Mouse (Mus musculus) megakaryocyte, adult 5-6 weeks (primary cell): ENCODE results near the gene Ccdc116. TPM values are rescaled to one million over a fixed set of nuclear protein-coding genes. Genes with fewer than 3 reads are reported as not detected.
"Not testable (repeated sequence)": the region's sequence is repeated elsewhere in the genome, so short reads cannot be mapped to it uniquely, and the experiment has no call there.

ENCODE experiments used
- ATAC-seq: 2 replicates; pipeline ENCODE4 v1.8.0; 2016; ENCODE audit warnings: mild to moderate bottlenecking, inconsistent platforms; ENCODE audit not compliant: poor library complexity, severe bottlenecking
- total RNA-seq, 2 experiments: library from RNA; stranded (forward) in 1 of 2; stranded (reverse) in 1 of 2; fragments of 153-499, 151-499 nt in 1 of 2; fragments of 221-1000, 200-1000 nt in 1 of 2; gene quantifications; 2 replicates each; pipeline versions ENCODE4 v1.2.3 to v1.2.4; 2015 to 2017

Gene Ccdc116
- 0.13 and 1.5 TPM in 2 replicates for total RNA-seq (2015)
- total RNA-seq (2017), result 0.26 and 0.53 TPM in 2 replicates

- ATAC-seq, result peak; percentile 94
Measured at GRCm38 (mm10) chr16:17146772-17147235, at the start of gene Ccdc116. Gene Ccdc116 (minus strand): TSS chr16:17147229.

- no peak for ATAC-seq
Measured at GRCm38 (mm10) chr16:17193823-17194222, 46.8 kb upstream of the Ccdc116 start.

GRCm38 (mm10) chr16:17185475-17185874, 38.4 kb upstream of the Ccdc116 start:
- no peak for ATAC-seq

GRCm38 (mm10) chr16:17183003-17183402, 36.0 kb upstream of the Ccdc116 start:
- no peak for ATAC-seq

GRCm38 (mm10) chr16:17182136-17182535, 35.1 kb upstream of the Ccdc116 start:
- peak; percentile 29 for ATAC-seq

GRCm38 (mm10) chr16:17181382-17181781, 34.4 kb upstream of the Ccdc116 start:
- ATAC-seq, result peak; percentile 87

GRCm38 (mm10) chr16:17179706-17180105, 32.7 kb upstream of the Ccdc116 start:
- ATAC-seq, result peak; percentile 25; the same call in 1 of the 2 replicates

- peak; percentile 67 for ATAC-seq
Measured at GRCm38 (mm10) chr16:17177623-17178170, 30.7 kb upstream of the Ccdc116 start.

GRCm38 (mm10) chr16:17175765-17176164, 28.7 kb upstream of the Ccdc116 start:
- no peak for ATAC-seq

- ATAC-seq, result no peak
Measured at GRCm38 (mm10) chr16:17168049-17168448, 21.0 kb upstream of the Ccdc116 start.

- no peak for ATAC-seq
Measured at GRCm38 (mm10) chr16:17167179-17167578, 20.1 kb upstream of the Ccdc116 start.

GRCm38 (mm10) chr16:17165478-17165877, 18.4 kb upstream of the Ccdc116 start:
- not testable (repeated sequence) for ATAC-seq

GRCm38 (mm10) chr16:17154346-17154745, 7.3 kb upstream of the Ccdc116 start:
- ATAC-seq, result no peak

GRCm38 (mm10) chr16:17151874-17152273, 4.8 kb upstream of the Ccdc116 start:
- ATAC-seq, result no peak

GRCm38 (mm10) chr16:17150520-17151258, 3.7 kb upstream of the Ccdc116 start:
- ATAC-seq, result no peak

GRCm38 (mm10) chr16:17148084-17148483, 1.1 kb upstream of the Ccdc116 start:
- no peak for ATAC-seq

GRCm38 (mm10) chr16:17147391-17147929, 431 bp upstream of the Ccdc116 start:
- peak; percentile 53 for ATAC-seq

GRCm38 (mm10) chr16:17144339-17144738, 2.7 kb downstream of the Ccdc116 start, which contains the start of gene Ydjc:
Gene Ydjc (plus strand): TSS chr16:17144621.
- ATAC-seq, result no peak

- ATAC-seq, result no peak
Measured at GRCm38 (mm10) chr16:17137355-17137754, 9.7 kb downstream of the Ccdc116 start.

GRCm38 (mm10) chr16:17132906-17133200, 14.2 kb downstream of the Ccdc116 start:
- no peak for ATAC-seq

- ATAC-seq, result peak; percentile 96
Measured at GRCm38 (mm10) chr16:17132089-17132905, 14.7 kb downstream of the Ccdc116 start, which contains the start of gene Sdf2l1. Gene Sdf2l1 (minus strand): TSS chr16:17132383.
